Mouse (Mus musculus) thymus, postnatal 10 days (tissue): ENCODE measurements around the gene Gldn.

ENCODE experiments used
- DNase-seq, 2 experiments: peaks; one replicate each; pipeline ENCODE4 v3.0.0; 2021; ENCODE audit warnings: low spot score in 2 of 2

Gene Gldn

GRCm38 (mm10) chr9:54286331-54286987, at the start of gene Gldn:
Gene Gldn (plus strand): TSS chr9:54286486.
- no peak for DNase-seq

- DNase-seq = no peak
Observed at GRCm38 (mm10) chr9:54244869-54245665, 41.2 kb upstream of the Gldn start.

GRCm38 (mm10) chr9:54264754-54265153, 21.5 kb upstream of the Gldn start:
- no peak for DNase-seq

- DNase-seq = no peak
Observed at GRCm38 (mm10) chr9:54268010-54268409, 18.3 kb upstream of the Gldn start, which contains the start of gene Cyp19a1. Gene Cyp19a1 (minus strand): TSS chr9:54268110.

GRCm38 (mm10) chr9:54269987-54270386, 16.3 kb upstream of the Gldn start:
- DNase-seq = no peak

GRCm38 (mm10) chr9:54270889-54271288, 15.4 kb upstream of the Gldn start:
- DNase-seq = no peak

- no peak for DNase-seq
Observed at GRCm38 (mm10) chr9:54275283-54275682, 11.0 kb upstream of the Gldn start.

GRCm38 (mm10) chr9:54279046-54279589, 7.2 kb upstream of the Gldn start:
- DNase-seq = no peak

GRCm38 (mm10) chr9:54287804-54288203, 1.5 kb downstream of the Gldn start:
- no peak for DNase-seq

GRCm38 (mm10) chr9:54299389-54299788, 13.1 kb downstream of the Gldn start:
- DNase-seq = no peak

- DNase-seq = no peak
Observed at GRCm38 (mm10) chr9:54299792-54300191, 13.5 kb downstream of the Gldn start.

- no peak for DNase-seq
Observed at GRCm38 (mm10) chr9:54301255-54301654, 15.0 kb downstream of the Gldn start.

- DNase-seq = no peak
Observed at GRCm38 (mm10) chr9:54308209-54308608, 21.9 kb downstream of the Gldn start.

GRCm38 (mm10) chr9:54308751-54309358, 22.6 kb downstream of the Gldn start:
- no peak for DNase-seq

GRCm38 (mm10) chr9:54316363-54316762, 30.1 kb downstream of the Gldn start:
- DNase-seq = no peak

GRCm38 (mm10) chr9:54323456-54323855, 37.2 kb downstream of the Gldn start:
- DNase-seq = no peak

GRCm38 (mm10) chr9:54329201-54329600, 42.9 kb downstream of the Gldn start:
- DNase-seq = no peak

GRCm38 (mm10) chr9:54335582-54335981, 49.3 kb downstream of the Gldn start:
- no peak for DNase-seq

GRCm38 (mm10) chr9:54336532-54337144, 50.4 kb downstream of the Gldn start:
- peak in 1 of 2 experiments; percentile 12 for DNase-seq

- DNase-seq = no peak
Observed at GRCm38 (mm10) chr9:54342026-54342425, 55.7 kb downstream of the Gldn start.

GRCm38 (mm10) chr9:54356756-54357155, 70.5 kb downstream of the Gldn start:
- no peak for DNase-seq
